Mouse (Mus musculus) thymus, postnatal 36 days (tissue): ENCODE results near the gene Adam1a.

Source experiments
- DNase-seq, 2 experiments: peaks; one replicate each; pipeline ENCODE4 v3.0.0; 2022; ENCODE audit warnings: mixed read lengths in 2 of 2

The Adam1a gene

GRCm38 (mm10) chr5:121477680-121478079 lies 67.6 kb downstream of the Adam1a start:
- no peak for DNase-seq

- no peak for DNase-seq
Observed at GRCm38 (mm10) chr5:121476040-121476439, 69.2 kb downstream of the Adam1a start.

GRCm38 (mm10) chr5:121474610-121475009 lies 70.7 kb downstream of the Adam1a start:
- DNase-seq = no peak

- no peak for DNase-seq
Observed at GRCm38 (mm10) chr5:121472411-121472810, 72.9 kb downstream of the Adam1a start.

- DNase-seq = no peak
Observed at GRCm38 (mm10) chr5:121469566-121469965, 75.7 kb downstream of the Adam1a start.
